Mouse (Mus musculus) G1E (cell line): ENCODE data around the gene Elovl4.

Experiments used
- CTCF ChIP-seq: IDR thresholded peaks from 2 replicates; pipeline ENCODE4 v1.5.1; 2012; ENCODE audit warnings: low read depth, low read length, inconsistent platforms, mixed read lengths
- GATA1 ChIP-seq: IDR thresholded peaks from 2 replicates; pipeline ENCODE4 v1.6.1; 2012; ENCODE audit warnings: borderline replicate concordance, low read length, inconsistent platforms, mixed read lengths
- POLR2AphosphoS5 ChIP-seq: IDR thresholded peaks from 2 replicates; pipeline ENCODE4 v1.6.1; 2012; ENCODE audit warnings: low read depth, low read length, inconsistent platforms; ENCODE audit not compliant: insufficient replicate concordance
- TAL1 ChIP-seq: conservative IDR thresholded peaks from 2 replicates; pipeline ENCODE4 v1.6.1; 2012; ENCODE audit warnings: low read depth, low read length, inconsistent platforms, mixed read lengths

- TF ChIP-seq CTCF (no peak), POLR2AphosphoS5 (no peak), GATA1 (no peak), TAL1 (no peak)
These were observed 9.2 kb downstream of the Elovl4 start for GRCm38 (mm10) chr9:83796875-83797274.
